Mouse (Mus musculus) cerebellum, adult 2 months (tissue): ENCODE results near the gene Txnrd3. TPM values are rescaled to one million over a fixed set of nuclear protein-coding genes. Genes with fewer than 3 reads are reported as not detected.
A peak's percentile ranks its signal among the peaks of the same experiment; 100 is the strongest.

Source experiments
- DNase-seq, 2 experiments: peaks; one replicate each; pipeline ENCODE4 v3.0.0; 2021
- H3K27ac ChIP-seq: fragments of 200-500 bp; 2 replicates; pipeline ENCODE4 v1.5.1; 2012; ENCODE audit warnings: low read length, control low read depth, inconsistent platforms; ENCODE audit not compliant: insufficient read depth
- H3K27me3 ChIP-seq: fragments of 200-500 bp; 2 replicates; pipeline ENCODE4 v1.6.1; 2012; ENCODE audit warnings: inconsistent platforms, mild to moderate bottlenecking, low read length, moderate library complexity; ENCODE audit not compliant: control insufficient read depth, insufficient read depth
- H3K4me1 ChIP-seq: fragments of 200-500 bp; 2 replicates; pipeline ENCODE4 v1.6.1; 2011; ENCODE audit warnings: low read length; ENCODE audit not compliant: control insufficient read depth, insufficient read depth
- H3K4me3 ChIP-seq: fragments of 200-500 bp; replicated peaks from 2 replicates; pipeline ENCODE3; 2011; ENCODE audit warnings: mild to moderate bottlenecking, low read depth, low read length, control low read depth; ENCODE audit not compliant: insufficient read depth
- CTCF ChIP-seq: fragments of 200-500 bp; IDR thresholded peaks from 2 replicates; pipeline ENCODE4 v1.5.1; 2011; ENCODE audit warnings: low read depth, mild to moderate bottlenecking, control low read depth, low read length, moderate library complexity, borderline replicate concordance; ENCODE audit not compliant: insufficient read depth
- POLR2A ChIP-seq: fragments of 200-500 bp; IDR thresholded peaks from 2 replicates; pipeline ENCODE4 v1.6.1; 2011; ENCODE audit warnings: low read length, control low read depth, borderline replicate concordance; ENCODE audit not compliant: insufficient read depth
- WGBS: fragments of 180-500 bp; shearing (Covaris S2); methylation state at CpG from one replicate; pipeline ENCODE4 v1.1.7; 2018; 5-methylcytosine and 5-hydroxymethylcytosine counted together
- polyA plus RNA-seq: library from polyadenylated mRNA; depleted of rRNA; stranded (reverse); fragments of >200 nt; gene quantifications from 2 replicates; pipeline ENCODE4 v1.2.3, GENCODE M21; 2012

The Txnrd3 gene
- polyA plus RNA-seq, 1 experiment: 5.5 TPM

DNA sequence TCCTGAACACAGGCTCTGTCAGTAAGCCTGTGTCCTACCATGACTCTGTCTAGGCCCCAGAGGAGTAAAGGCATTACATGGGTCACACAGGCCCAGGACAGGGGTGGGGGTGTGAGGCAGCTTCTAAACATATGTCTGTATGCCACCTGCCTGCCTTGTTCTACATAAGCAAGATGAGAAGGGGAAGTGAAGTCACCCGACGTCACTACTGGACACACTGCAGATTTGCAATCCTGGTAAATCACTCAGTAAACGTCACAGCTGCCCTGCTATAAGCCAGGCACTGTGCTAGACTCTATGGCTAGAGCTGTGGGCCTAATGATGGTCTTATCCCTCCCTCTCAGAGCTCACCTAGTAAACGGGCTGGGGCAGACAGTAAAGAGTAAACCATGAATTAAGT is 5.8 kb upstream of the Txnrd3 start:
- TF ChIP-seq CTCF (no peak), POLR2A (no peak)
- H3K4me3 ChIP-seq: no peak overlapping the region
- 82% methylated on average over 4 of the region's 4 CpGs for WGBS

DNA sequence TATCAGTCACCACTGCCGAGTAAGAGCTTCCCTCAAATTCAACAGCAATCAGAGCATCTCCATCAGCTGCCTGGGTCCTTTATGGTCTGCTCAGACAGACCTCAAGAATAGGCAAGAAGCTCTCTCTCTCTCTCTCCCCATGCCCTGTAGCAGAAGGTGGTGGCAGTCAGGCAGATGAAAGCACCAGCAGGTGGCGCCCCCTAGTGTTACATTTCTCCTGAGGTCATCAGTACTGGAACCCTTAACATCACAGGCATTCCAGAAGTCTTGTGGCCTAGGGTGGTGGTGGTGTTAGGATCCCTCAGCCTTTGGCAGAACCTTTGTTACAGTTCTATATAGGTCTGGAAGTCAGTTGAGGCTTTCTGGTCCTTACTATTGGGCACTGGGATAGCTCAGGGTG is 4.8 kb upstream of the Txnrd3 start:
- no peaks in the 10 kb centered on the region for H3K27me3 ChIP-seq
- peak in 1 of 2 experiments; percentile 32 for DNase-seq
- H3K27ac ChIP-seq: no peak overlapping the region
- 49% methylated on average over 2 of the region's 2 CpGs for WGBS
- TF ChIP-seq POLR2A: no peak
- peak; percentile 53 for TF ChIP-seq CTCF
- no peak overlapping the region for H3K4me3 ChIP-seq
- H3K4me1 ChIP-seq: no peaks in the 10 kb centered on the region

More for the DNA sequence above, 5.8 kb upstream of the Txnrd3 start:
- Histone ChIP-seq H3K27ac (no peak overlapping the region), H3K4me1 (no peaks in the 10 kb centered on the region), H3K27me3 (no peaks in the 10 kb centered on the region)
- no peak for DNase-seq

DNA sequence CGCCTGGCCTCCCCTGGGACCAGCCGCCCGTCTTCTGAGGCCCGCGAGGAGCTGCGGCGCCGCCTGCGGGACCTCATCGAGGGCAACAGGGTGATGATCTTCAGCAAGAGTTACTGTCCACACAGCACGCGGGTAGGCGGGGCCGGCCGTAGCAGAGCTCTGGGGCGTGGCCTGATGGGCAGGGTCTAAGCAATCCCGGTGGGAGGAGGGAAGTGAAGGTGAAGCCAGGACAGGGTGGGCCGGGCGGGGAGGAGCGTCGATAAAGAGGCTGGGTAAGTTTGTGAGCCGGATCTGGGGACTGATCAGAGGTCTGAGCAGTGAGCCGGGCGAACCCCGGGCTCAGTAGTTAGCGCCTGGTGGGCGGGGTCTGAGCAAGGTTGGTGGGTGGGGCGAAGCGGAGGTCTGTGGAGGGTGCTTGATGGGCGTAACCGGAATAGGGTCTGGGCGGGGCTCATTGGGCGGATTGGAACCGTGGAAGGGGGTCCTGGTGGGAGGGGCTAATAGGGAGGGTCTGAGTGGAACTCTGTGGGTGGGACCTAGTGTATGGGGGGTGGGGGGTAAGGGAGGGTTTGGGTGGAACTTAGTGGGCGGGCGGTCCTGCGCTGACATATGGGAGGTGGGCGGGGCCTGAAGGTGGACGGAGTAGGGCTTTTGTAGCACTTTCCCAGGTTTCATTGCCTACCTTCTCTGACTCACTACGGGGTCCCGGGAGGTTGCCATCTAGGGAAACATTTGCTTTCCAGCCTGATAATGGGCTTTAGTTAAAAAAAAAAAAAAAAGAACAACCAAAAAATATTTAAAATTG is 685 bp downstream of the Txnrd3 start:
- Histone ChIP-seq H3K4me3 (peak overlapping the region; percentile 37), H3K27ac (no peak overlapping the region), H3K4me1 (no peaks in the 10 kb centered on the region), H3K27me3 (no peaks in the 10 kb centered on the region)
- DNase-seq: peak; percentile 72 to 75
- under 1% methylated on average over 41 of the region's 41 CpGs for WGBS
- no peak for TF ChIP-seq CTCF
- TF ChIP-seq POLR2A: no peak

DNA sequence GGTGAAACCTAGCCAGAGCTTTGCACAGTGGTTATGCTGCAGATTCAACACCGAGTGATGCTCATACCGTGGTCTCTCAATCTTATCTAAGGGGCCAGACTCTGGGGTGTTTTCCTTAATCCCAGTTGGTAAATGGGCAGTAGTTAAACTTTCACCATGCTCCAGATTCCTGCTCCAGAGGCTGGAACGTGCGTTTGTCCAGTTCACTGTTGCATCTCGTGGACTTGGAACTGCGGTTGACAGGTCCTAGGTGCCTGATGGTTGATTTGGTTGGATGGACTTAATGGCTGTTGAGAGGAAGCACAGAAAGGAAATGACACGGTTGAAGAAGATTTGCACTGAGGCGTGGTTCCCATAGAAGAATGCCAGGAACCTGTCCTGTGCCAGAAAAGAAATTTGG is 6.1 kb downstream of the Txnrd3 start:
- Histone ChIP-seq H3K4me1 (no peaks in the 10 kb centered on the region), H3K27ac (no peak overlapping the region), H3K4me3 (no peak overlapping the region), H3K27me3 (no peaks in the 10 kb centered on the region)
- no peak for DNase-seq
- TF ChIP-seq CTCF (no peak), POLR2A (no peak)
- WGBS: 59% methylated on average over 8 of the region's 8 CpGs

DNA sequence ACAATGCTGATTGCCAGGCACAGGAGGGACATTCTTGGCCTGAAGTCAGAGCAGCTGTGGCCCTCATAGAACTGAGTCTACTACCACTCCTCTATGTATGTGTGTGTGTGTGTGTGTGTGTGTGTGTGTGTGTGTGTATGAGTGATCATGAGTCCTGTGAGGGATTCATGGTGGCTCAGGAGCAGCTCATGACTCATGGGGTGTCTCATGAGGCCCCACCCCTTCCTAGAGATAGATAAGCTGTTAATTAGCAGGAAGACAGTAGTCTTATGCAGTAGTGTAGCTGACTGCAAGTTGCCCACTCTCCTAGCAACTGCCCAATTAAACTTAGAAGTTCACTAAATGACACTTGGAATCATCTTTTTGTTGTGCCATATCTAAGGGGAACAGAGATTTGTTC is 8.0 kb downstream of the Txnrd3 start:
- no peak for DNase-seq
- Histone ChIP-seq H3K27me3 (no peaks in the 10 kb centered on the region), H3K4me1 (no peaks in the 10 kb centered on the region), H3K27ac (no peak overlapping the region), H3K4me3 (no peak overlapping the region)
- TF ChIP-seq POLR2A (no peak), CTCF (no peak)

DNA sequence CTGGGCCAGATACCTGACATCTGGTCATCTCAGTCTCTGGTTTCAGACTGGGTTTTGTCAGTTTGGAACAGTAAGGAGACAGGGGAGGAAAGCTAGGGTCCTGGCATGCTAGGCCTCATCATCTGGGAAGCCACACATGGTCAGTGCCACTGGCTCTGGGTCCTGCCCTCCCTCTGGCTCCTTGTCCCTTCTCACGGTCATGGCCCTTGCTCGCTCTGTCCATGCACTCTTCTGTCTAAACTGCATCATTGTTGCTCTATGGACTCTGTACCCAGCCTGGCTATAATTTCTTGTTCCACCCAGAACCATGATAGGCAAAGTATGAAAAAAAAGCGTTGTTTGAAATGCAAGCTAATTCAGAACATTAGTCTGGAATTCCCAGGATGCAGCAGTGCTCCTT is 11.2 kb downstream of the Txnrd3 start:
- no peaks in the 10 kb centered on the region for H3K4me1 ChIP-seq
- no peaks in the 10 kb centered on the region for H3K27me3 ChIP-seq
- no peak overlapping the region for H3K4me3 ChIP-seq
- no peak for DNase-seq
- H3K27ac ChIP-seq: no peak overlapping the region
- WGBS: 92% methylated on average over 3 of the region's 3 CpGs
- TF ChIP-seq POLR2A (no peak), CTCF (no peak)

DNA sequence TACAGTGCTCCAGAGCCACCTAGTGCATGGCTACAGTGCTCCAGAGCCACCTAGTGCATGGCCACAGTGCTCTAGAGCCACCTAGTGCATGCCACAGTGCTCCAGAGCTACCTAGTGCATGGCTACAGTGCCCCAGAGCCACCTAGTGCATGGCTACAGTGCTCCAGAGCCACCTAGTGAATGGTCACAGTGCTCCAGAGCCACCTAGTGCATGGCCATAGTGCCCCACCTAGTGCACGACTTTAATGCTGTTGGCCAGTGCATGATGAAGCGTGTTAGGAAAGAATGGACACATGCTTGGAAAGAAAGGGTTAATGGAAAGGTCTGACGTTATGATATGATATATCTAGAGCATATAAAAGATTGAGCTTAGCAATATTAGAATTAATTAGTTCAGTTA is 14.6 kb downstream of the Txnrd3 start:
- Histone ChIP-seq H3K4me1 (no peaks in the 10 kb centered on the region), H3K4me3 (no peak overlapping the region), H3K27me3 (no peaks in the 10 kb centered on the region), H3K27ac (no peak overlapping the region)
- TF ChIP-seq CTCF: no peak
- TF ChIP-seq POLR2A: no peak
- no peak for DNase-seq
- 74% methylated on average over 3 of the region's 3 CpGs for WGBS

DNA sequence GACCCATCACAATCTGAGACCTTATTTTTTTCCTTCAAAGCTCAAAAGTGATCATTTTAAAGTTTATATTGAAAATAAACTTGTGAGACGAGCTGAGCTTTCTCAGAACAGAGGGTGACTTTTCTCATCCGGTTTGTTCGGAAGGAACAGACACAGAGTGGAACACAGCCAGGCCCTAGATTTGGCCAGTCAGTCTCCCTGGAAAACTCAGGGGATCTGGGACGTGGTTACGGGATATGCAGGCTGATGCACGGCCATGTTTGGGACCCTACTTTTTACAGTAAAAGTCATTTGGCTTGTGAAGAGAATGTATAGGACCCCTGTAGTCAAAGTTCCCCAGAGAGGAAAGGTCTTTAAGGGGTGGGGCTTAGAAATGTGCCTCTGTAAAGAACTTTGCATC is 15.1 kb downstream of the Txnrd3 start:
- no peak for DNase-seq
- 56% methylated on average over 6 of the region's 6 CpGs for WGBS
- H3K4me3 ChIP-seq: no peak overlapping the region
- H3K4me1 ChIP-seq: no peaks in the 10 kb centered on the region
- no peak overlapping the region for H3K27ac ChIP-seq
- no peak for TF ChIP-seq POLR2A
- no peak for TF ChIP-seq CTCF
- H3K27me3 ChIP-seq: no peaks in the 10 kb centered on the region
